Mouse (Mus musculus): ENCODE measurements around the gene Runx3.

DNA sequence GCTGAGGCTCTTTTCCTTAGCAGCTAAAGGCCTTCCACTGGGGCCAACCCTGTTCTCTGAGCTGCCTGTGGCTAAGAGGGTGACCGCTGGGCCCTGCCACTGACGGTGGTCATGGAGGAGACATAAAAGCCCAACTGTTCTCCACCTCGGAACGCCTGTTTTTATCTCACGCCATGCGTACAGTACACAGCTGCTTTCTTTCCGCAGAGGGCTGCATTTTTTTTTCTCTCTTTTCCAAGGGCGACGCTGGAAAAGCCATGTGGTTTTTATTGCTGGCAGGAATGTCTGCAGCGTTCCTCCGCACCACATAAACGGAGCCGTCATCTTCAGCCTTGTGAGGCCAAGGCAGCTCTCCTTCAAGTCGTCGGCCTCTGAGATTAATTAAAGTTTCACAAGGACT is 26.3 kb downstream of the Runx3 start:
- TF ChIP-seq POLR2A (IDR thresholded peaks at IDR 0.05; ENCODE audit: control insufficient read depth, low read depth, low read length) (no peak), CTCF (IDR thresholded peaks at IDR 0.05; ENCODE audit: control insufficient read depth, insufficient read depth, insufficient replicate concordance, low read depth, low read length) (no peak)

Measured in testis, adult 2 months (tissue).